In the genomic region with DNA sequence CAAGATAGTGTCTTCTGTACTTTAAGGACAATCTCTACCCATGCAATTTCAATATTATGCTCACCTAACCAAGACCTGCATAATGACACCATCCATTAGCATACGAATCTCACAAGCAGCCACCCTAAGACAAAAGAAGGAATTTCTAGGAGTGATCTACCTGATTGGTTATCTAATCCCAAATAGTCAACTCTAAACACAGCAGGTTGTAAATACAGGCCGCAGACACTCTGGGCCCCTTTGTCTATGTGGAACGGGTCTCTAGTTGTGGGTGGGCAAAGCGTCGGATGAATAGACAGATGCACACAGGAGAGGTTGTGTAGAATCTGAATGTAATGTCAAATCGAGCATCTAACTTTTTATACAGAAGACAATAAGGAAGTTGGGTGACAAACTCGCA, we compare ENCODE assay signal across 20 mouse cellular contexts.
DNase-seq lines count a peak whose midpoint lies in the region; TF ChIP-seq lines count a peak whose summit lies in the region.
"Had no signal": no experiment of that assay in that cellular context is flagged by ENCODE, and none has a peak within 500 bp of the region (broad histone marks: within the 10 kb centered on the region; RNA-seq: fewer than 3 reads in every experiment).

No protein-coding gene starts in this region.

- no peak for TF ChIP-seq POLR2A in ES-Bruce4 (IDR thresholded peaks at IDR 0.05; ENCODE audit: insufficient read depth, low read length)

- in situ Hi-C loops in ES-E14 (cut with MboI; ENCODE audit: low sequenced_read_pairs in 2 of 2, unreplicated experiment in 2 of 2) = no loop called here

- no peak for TF ChIP-seq CTCF in ES-Bruce4 (IDR thresholded peaks at IDR 0.05; ENCODE audit: low read depth, low read length)

- H3K36me3 ChIP-seq in ES-Bruce4 (ENCODE audit: control insufficient read depth, insufficient read depth, low read length, poor library complexity, severe bottlenecking) (no peaks in the 10 kb centered on the region), ES-E14 (ENCODE audit: control insufficient read depth, insufficient read depth, low read length, poor library complexity, severe bottlenecking) (no peaks in the 10 kb centered on the region)
- H3K36me3 ChIP-seq: embryonic facial prominence, embryonic 10.5 days; embryonic facial prominence, embryonic 12.5 days; forebrain, embryonic 15.5 days had no signal

- H3K4me3 ChIP-seq in ES-Bruce4 (ENCODE audit: low read depth, low read length) = no peak overlapping the region
- no peak overlapping the region for H3K4me3 ChIP-seq in ES-E14 (ENCODE audit: insufficient read depth in 1 of 2, low read depth in 1 of 2, low read length in 2 of 2, poor library complexity in 1 of 2, severe bottlenecking in 1 of 2)
- H3K4me3 ChIP-seq: embryonic facial prominence, embryonic 10.5 days; embryonic facial prominence, embryonic 12.5 days; forebrain, embryonic 13.5 days; forebrain, embryonic 15.5 days had no signal

- H3K9me3 ChIP-seq in ES-Bruce4 (replicated peaks; ENCODE audit: control insufficient read depth, insufficient read depth, low read length, poor library complexity, severe bottlenecking) = peaks cover 12% of the 10 kb centered on the region
- H3K9me3 ChIP-seq in ES-E14 (ENCODE audit: control insufficient read depth, insufficient read depth, low read depth, low read length) = no peaks in the 10 kb centered on the region
- H3K9me3 ChIP-seq: embryonic facial prominence, embryonic 10.5 days; embryonic facial prominence, embryonic 12.5 days; forebrain, embryonic 13.5 days; forebrain, embryonic 15.5 days had no signal

- H3K27ac ChIP-seq in ES-Bruce4 (ENCODE audit: insufficient read depth, low read length) (peak overlapping the region; percentile 61), ES-E14 (ENCODE audit: insufficient read depth, low read depth, low read length, poor library complexity, severe bottlenecking) (peak overlapping the region; percentile 70; the same call in 1 of the 2 replicates)
- H3K27ac ChIP-seq: embryonic facial prominence, embryonic 10.5 days; embryonic facial prominence, embryonic 12.5 days; forebrain, embryonic 13.5 days; forebrain, embryonic 15.5 days had no signal

- peak; percentile 41 for DNase-seq in ES-E14 (ENCODE audit: low read depth, low spot score)
- peak; percentile 83 for DNase-seq in ZHBTc4 (ENCODE audit: low read depth, low spot score)
- no peak for DNase-seq in gastrocnemius, postnatal 10 days
- DNase-seq in adrenal gland, adult 8-10 months = no peak
- DNase-seq: adrenal gland, adult 2 months; adrenal gland, postnatal 14 days; adrenal gland, postnatal 36 days; B cell, adult 2 months; cerebellum, adult 11-12 months; cerebellum, adult 2 months; cerebellum, adult 9-10 months; cerebellum, postnatal 10 days; cerebellum, postnatal 25 days; forebrain, postnatal 0 days had no signal

- no peak for TF ChIP-seq EP300 in ES-Bruce4 (IDR thresholded peaks at IDR 0.05; ENCODE audit: insufficient read depth, low read depth, low read length)

- H3K4me1 ChIP-seq in ES-Bruce4 (ENCODE audit: control insufficient read depth, insufficient read depth, low read length) (no peaks in the 10 kb centered on the region), ES-E14 (ENCODE audit: control insufficient read depth in 2 of 2, insufficient read depth in 2 of 2, low read length in 2 of 2, poor library complexity in 1 of 2) (no peaks in the 10 kb centered on the region)
- H3K4me1 ChIP-seq: embryonic facial prominence, embryonic 10.5 days; embryonic facial prominence, embryonic 12.5 days; forebrain, embryonic 13.5 days; forebrain, embryonic 15.5 days had no signal

- no peaks in the 10 kb centered on the region for H3K27me3 ChIP-seq in ES-Bruce4 (ENCODE audit: control insufficient read depth, insufficient read depth, low read length, poor library complexity, severe bottlenecking)
- H3K27me3 ChIP-seq: CH12.LX; embryonic facial prominence, embryonic 12.5 days; forebrain, embryonic 13.5 days; forebrain, embryonic 15.5 days had no signal

- H3K9ac ChIP-seq in ES-Bruce4 (ENCODE audit: low read depth, poor library complexity, severe bottlenecking) (no peak overlapping the region), ES-E14 (ENCODE audit: insufficient read depth, low read depth, low read length, poor library complexity, severe bottlenecking) (no peak overlapping the region)
- H3K9ac ChIP-seq: embryonic facial prominence, embryonic 12.5 days; forebrain, embryonic 13.5 days; forebrain, embryonic 15.5 days; forebrain, postnatal 0 days had no signal

TF ChIP-seq in ES-E14, 5 proteins besides CTCF, POLR2A, EP300 and RAD21:
- no peak for TF ChIP-seq MAFK (IDR thresholded peaks at IDR 0.05; ENCODE audit: insufficient read depth, low read depth, low read length)

Comparison
In these comparisons a context has a peak if more than half of its experiments do, and no peak if none do; other contexts are left out.
1. DNase-seq: peak in ES-E14 (single experiment) and ZHBTc4 (single experiment); none in gastrocnemius, postnatal 10 days (single experiment) and adrenal gland, adult 8-10 months (single experiment).